Mouse (Mus musculus): ENCODE data around the gene Dsel. TPM values are rescaled to one million over a fixed set of nuclear protein-coding genes. Genes with fewer than 3 reads are reported as not detected.

Dsel gene
- total RNA-seq (2017) = 0.64 to 2.4 TPM (median 2.1 TPM) in 3 replicates

- ATAC-seq (replicated peaks; ENCODE audit: insufficient number of reproducible peaks, low FRiP score, low TSS enrichment, poor library complexity, severe bottlenecking) = peak; percentile 63
Measured at GRCm38 (mm10) chr1:111864779-111865165, at the start of gene Dsel. Gene Dsel (minus strand): TSS chr1:111864918.

GRCm38 (mm10) chr1:111911424-111911823, 46.7 kb upstream of the Dsel start:
- ATAC-seq (replicated peaks; ENCODE audit: insufficient number of reproducible peaks, low FRiP score, low TSS enrichment, poor library complexity, severe bottlenecking) = no peak

GRCm38 (mm10) chr1:111883336-111883735, 18.6 kb upstream of the Dsel start:
- no peak for ATAC-seq (replicated peaks; ENCODE audit: insufficient number of reproducible peaks, low FRiP score, low TSS enrichment, poor library complexity, severe bottlenecking)

- ATAC-seq (replicated peaks; ENCODE audit: insufficient number of reproducible peaks, low FRiP score, low TSS enrichment, poor library complexity, severe bottlenecking) = no peak
Measured at GRCm38 (mm10) chr1:111875784-111876183, 11.1 kb upstream of the Dsel start.

GRCm38 (mm10) chr1:111873196-111873595, 8.5 kb upstream of the Dsel start:
- no peak for ATAC-seq (replicated peaks; ENCODE audit: insufficient number of reproducible peaks, low FRiP score, low TSS enrichment, poor library complexity, severe bottlenecking)

- no peak for ATAC-seq (replicated peaks; ENCODE audit: insufficient number of reproducible peaks, low FRiP score, low TSS enrichment, poor library complexity, severe bottlenecking)
Measured at GRCm38 (mm10) chr1:111865467-111865866, 749 bp upstream of the Dsel start.

- ATAC-seq (replicated peaks; ENCODE audit: insufficient number of reproducible peaks, low FRiP score, low TSS enrichment, poor library complexity, severe bottlenecking) = 0 out of 2 replicates have a peak, but pooled peaks have one; percentile 22
Measured at GRCm38 (mm10) chr1:111864063-111864778, 497 bp downstream of the Dsel start.

- no peak for ATAC-seq (replicated peaks; ENCODE audit: insufficient number of reproducible peaks, low FRiP score, low TSS enrichment, poor library complexity, severe bottlenecking)
Measured at GRCm38 (mm10) chr1:111857852-111858251, 6.9 kb downstream of the Dsel start.

- ATAC-seq (replicated peaks; ENCODE audit: insufficient number of reproducible peaks, low FRiP score, low TSS enrichment, poor library complexity, severe bottlenecking) = no peak
Measured at GRCm38 (mm10) chr1:111852439-111852838, 12.3 kb downstream of the Dsel start.

- ATAC-seq (replicated peaks; ENCODE audit: insufficient number of reproducible peaks, low FRiP score, low TSS enrichment, poor library complexity, severe bottlenecking) = no peak
Measured at GRCm38 (mm10) chr1:111833583-111834225, 31.0 kb downstream of the Dsel start.
